Mouse (Mus musculus): Measurements from ENCODE around the gene Plk1.

Gene Plk1

GRCm38 (mm10) chr7:122189484-122189883, 30.2 kb downstream of the Plk1 start:
- in situ Hi-C loops (cut with MboI, MseI), result no loop called here

- in situ Hi-C loops (cut with MboI, MseI), result no loop called here
Measured at GRCm38 (mm10) chr7:122191097-122191496, 31.9 kb downstream of the Plk1 start.

GRCm38 (mm10) chr7:122193919-122194318, 34.7 kb downstream of the Plk1 start:
- in situ Hi-C loops (cut with MboI, MseI), result no loop called here

- in situ Hi-C loops (cut with MboI, MseI), result no loop called here
Measured at GRCm38 (mm10) chr7:122196771-122197170, 37.5 kb downstream of the Plk1 start.

GRCm38 (mm10) chr7:122197306-122197705, 38.1 kb downstream of the Plk1 start:
- in situ Hi-C loops (cut with MboI, MseI), result no loop called here

- in situ Hi-C loops (cut with MboI, MseI), result no loop called here
Measured at GRCm38 (mm10) chr7:122199296-122199695, 40.1 kb downstream of the Plk1 start.

GRCm38 (mm10) chr7:122203936-122204335, 44.7 kb downstream of the Plk1 start:
- in situ Hi-C loops (cut with MboI, MseI), result loop anchor here (5.0 kb wide), 1 partner anchor 38 kb away; no protein-coding TSS in a partner anchor

GRCm38 (mm10) chr7:122206121-122206520, 46.9 kb downstream of the Plk1 start:
- in situ Hi-C loops (cut with MboI, MseI), result no loop called here

- in situ Hi-C loops (cut with MboI, MseI), result no loop called here
Measured at GRCm38 (mm10) chr7:122208276-122209021, 49.2 kb downstream of the Plk1 start.

GRCm38 (mm10) chr7:122219315-122219801, 60.1 kb downstream of the Plk1 start, which contains the start of gene Chp2:
Chp2 (plus strand) TSS chr7:122219496.
- in situ Hi-C loops (cut with MboI, MseI), result no loop called here
